Mouse (Mus musculus) erythroid progenitor cell, adult 5-6 weeks (primary cell): ENCODE measurements around the gene 9930111J21Rik2. TPM values are rescaled to one million over a fixed set of nuclear protein-coding genes. Genes with fewer than 3 reads are reported as not detected.
"Not testable (repeated sequence)": the region's sequence is repeated elsewhere in the genome, so short reads cannot be mapped to it uniquely, and the experiment has no call there.

Experiments
- ATAC-seq: replicated peaks from 2 replicates; pipeline ENCODE4 v1.8.0; 2016; ENCODE audit warnings: moderate number of reproducible peaks, mild to moderate bottlenecking, moderate TSS enrichment, inconsistent platforms; ENCODE audit not compliant: poor library complexity, low FRiP score, severe bottlenecking
- total RNA-seq, 2 experiments: library from RNA; stranded (forward) in 1 of 2; stranded (reverse) in 1 of 2; fragments of 150-400 nt in 1 of 2; fragments of 186-747, 209-891 nt in 1 of 2; gene quantifications; 2 replicates each; pipeline versions ENCODE4 v1.2.3 to v1.2.4; 2015 to 2017; ENCODE audit warnings: low replicate concordance in 2 of 2

Gene 9930111J21Rik2
- total RNA-seq, 2 experiments from 2014 or later: 13.7 to 19.3 TPM

GRCm38 (mm10) chr11:49080636-49081035 lies 29.6 kb upstream of the 9930111J21Rik2 start:
- 0 out of 2 replicates have a peak, but pooled peaks have one; percentile 40 for ATAC-seq

GRCm38 (mm10) chr11:49078719-49079118 lies 27.7 kb upstream of the 9930111J21Rik2 start:
- ATAC-seq: no peak

GRCm38 (mm10) chr11:49077012-49077411 lies 26.0 kb upstream of the 9930111J21Rik2 start:
- no peak for ATAC-seq

GRCm38 (mm10) chr11:49076001-49076757 lies 25.1 kb upstream of the 9930111J21Rik2 start, which contains the start of gene Ifi47:
TSS of gene Ifi47 (plus strand) at chr11:49076587.
- not testable (repeated sequence) for ATAC-seq

GRCm38 (mm10) chr11:49068358-49068757 lies 17.3 kb upstream of the 9930111J21Rik2 start:
- no peak for ATAC-seq

- ATAC-seq: peak; percentile 78
These were observed 12.8 kb upstream of the 9930111J21Rik2 start, which contains the start of gene Tgtp2 for GRCm38 (mm10) chr11:49063713-49064469. TSS of gene Tgtp2 (minus strand) at chr11:49064206.

- ATAC-seq: peak; percentile 58
These were observed 10.8 kb upstream of the 9930111J21Rik2 start for GRCm38 (mm10) chr11:49061865-49062264.

- ATAC-seq: not testable (repeated sequence)
These were observed 9.0 kb upstream of the 9930111J21Rik2 start for GRCm38 (mm10) chr11:49060061-49060460.

- ATAC-seq: not testable (repeated sequence)
These were observed 852 bp upstream of the 9930111J21Rik2 start for GRCm38 (mm10) chr11:49051894-49052293.

- not testable (repeated sequence) for ATAC-seq
These were observed 978 bp downstream of the 9930111J21Rik2 start for GRCm38 (mm10) chr11:49050064-49050463.

GRCm38 (mm10) chr11:49012074-49012473 lies 39.0 kb downstream of the 9930111J21Rik2 start:
- ATAC-seq: not testable (repeated sequence)

- not testable (repeated sequence) for ATAC-seq
These were observed 44.3 kb downstream of the 9930111J21Rik2 start for GRCm38 (mm10) chr11:49006785-49007184.

GRCm38 (mm10) chr11:49006317-49006716 lies 44.7 kb downstream of the 9930111J21Rik2 start:
- not testable (repeated sequence) for ATAC-seq

GRCm38 (mm10) chr11:49000411-49000810 lies 50.6 kb downstream of the 9930111J21Rik2 start:
- not testable (repeated sequence) for ATAC-seq

- not testable (repeated sequence) for ATAC-seq
These were observed 57.0 kb downstream of the 9930111J21Rik2 start, which contains the start of gene Tgtp1 for GRCm38 (mm10) chr11:48994018-48994417. TSS of gene Tgtp1 (minus strand) at chr11:48994172.

- ATAC-seq: not testable (repeated sequence)
These were observed 57.7 kb downstream of the 9930111J21Rik2 start for GRCm38 (mm10) chr11:48993296-48993695.

GRCm38 (mm10) chr11:48991740-48992520 lies 59.1 kb downstream of the 9930111J21Rik2 start, which contains the start of gene Gm12185:
TSS of gene Gm12185 (minus strand) at chr11:48992226.
- ATAC-seq: peak; percentile 80

GRCm38 (mm10) chr11:48989981-48990380 lies 61.1 kb downstream of the 9930111J21Rik2 start:
- ATAC-seq: peak; percentile 55; the same call in 1 of the 2 replicates

GRCm38 (mm10) chr11:48988219-48988618 lies 62.8 kb downstream of the 9930111J21Rik2 start:
- not testable (repeated sequence) for ATAC-seq
